8 mouse cellular contexts compared by ENCODE assay signal in the genomic region with DNA sequence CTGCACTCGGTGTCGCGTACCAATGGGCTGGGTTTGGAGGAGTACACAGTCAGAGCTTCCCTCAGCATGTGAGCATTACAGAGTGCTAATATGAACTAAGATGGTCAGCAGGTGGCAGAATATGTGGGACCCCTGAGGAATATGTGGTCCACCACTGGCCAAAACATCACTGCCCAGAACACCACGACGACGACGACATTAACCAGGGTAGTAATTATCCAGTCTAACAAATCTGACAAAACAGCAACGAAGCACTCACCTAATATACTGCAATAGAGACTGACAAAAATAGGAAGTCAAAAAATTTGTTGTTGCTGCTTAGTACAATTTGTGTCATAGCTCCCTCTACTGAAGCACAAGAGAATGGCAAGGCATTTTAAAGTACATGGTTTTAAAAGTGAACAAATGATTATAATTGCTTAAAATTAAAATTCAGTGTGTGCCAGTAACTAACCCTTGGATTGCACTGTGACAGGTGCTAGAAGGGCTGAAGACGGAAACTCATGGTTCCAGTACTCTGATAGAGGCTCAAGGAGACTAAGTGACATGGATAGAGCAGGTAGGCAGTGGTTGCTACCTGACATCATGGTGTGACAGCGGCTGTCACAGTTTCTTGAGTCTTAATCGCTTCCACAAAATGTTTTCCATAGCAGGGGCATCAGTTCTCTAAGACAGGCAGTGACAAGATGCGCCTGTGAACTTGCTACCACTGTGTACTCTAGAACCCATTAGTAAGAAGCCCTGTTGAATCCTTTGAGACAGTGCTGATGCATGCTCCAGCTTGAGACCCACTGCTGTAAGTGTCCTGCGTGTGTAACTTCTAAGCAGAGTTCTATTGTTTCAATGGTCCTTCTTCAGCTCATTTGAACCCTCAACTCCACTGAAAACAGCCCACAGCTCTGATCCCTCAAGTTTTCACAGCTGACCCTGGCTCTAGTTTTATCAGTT.
A peak's percentile ranks its signal among the peaks of the same experiment; 100 is the strongest.
DNase-seq lines count a peak whose midpoint lies in the region; ATAC-seq and TF ChIP-seq lines count a peak whose summit lies in the region.

No protein-coding gene starts in this region.

- peak; percentile 74 for ATAC-seq in erythroblast, adult 5-6 weeks (replicated peaks; ENCODE audit: low FRiP score, poor library complexity, severe bottlenecking)
- peak; percentile 67; the same call in 1 of the 2 replicates for ATAC-seq in midbrain, embryonic 15.5 days (replicated peaks)

- no peak for DNase-seq in left cerebral cortex, adult 2 months (ENCODE audit: extremely low spot score in 1 of 2, low spot score in 2 of 2)
- DNase-seq in left cerebral cortex, adult 11 months (ENCODE audit: low spot score), result no peak
- DNase-seq in MEL (ENCODE audit: low read depth, low spot score), result peak; percentile 67
- no peak for DNase-seq in urinary bladder, postnatal 36 days (ENCODE audit: low spot score in 2 of 2)
- no peak for DNase-seq in gastrocnemius, postnatal 10 days
- DNase-seq in c-Kit-positive CD71-positive TER-119-positive erythroid progenitor cells, embryonic 14.5 days (ENCODE audit: low spot score), result no peak

- no peaks in the 10 kb centered on the region for H3K9me3 ChIP-seq in MEL (replicated peaks; ENCODE audit: insufficient read depth, low read length)
- H3K9me3 ChIP-seq in midbrain, embryonic 15.5 days, result no peaks in the 10 kb centered on the region

- no peak for TF ChIP-seq POLR2A in MEL (IDR thresholded peaks at IDR 0.05; ENCODE audit: control insufficient read depth in 1 of 2, insufficient read depth in 1 of 2, low read depth in 1 of 2, low read length in 2 of 2, poor library complexity in 1 of 2)

- intact Hi-C loops in left cerebral cortex, adult 2 months (cut with DNase I), result no loop called here

- H3K27me3 ChIP-seq in MEL (ENCODE audit: control insufficient read depth in 1 of 2, insufficient read depth in 2 of 2, low read length in 2 of 2), result no peaks in the 10 kb centered on the region
- H3K27me3 ChIP-seq in midbrain, embryonic 15.5 days (replicated peaks), result no peaks in the 10 kb centered on the region

- H3K4me3 ChIP-seq in left cerebral cortex, adult 2 months, result no peak overlapping the region
- H3K4me3 ChIP-seq in MEL (ENCODE audit: control insufficient read depth in 1 of 2, insufficient read depth in 1 of 2, low read depth in 2 of 2, low read length in 2 of 2), result no peak overlapping the region
- H3K4me3 ChIP-seq in midbrain, embryonic 15.5 days, result no peak overlapping the region

- no peaks in the 10 kb centered on the region for H3K79me2 ChIP-seq in MEL (ENCODE audit: control insufficient read depth, insufficient read depth, low read length, poor library complexity)

- peak; percentile 97 for TF ChIP-seq RAD21 in MEL (IDR thresholded peaks at IDR 0.05; ENCODE audit: low read depth, low read length)

- no peaks in the 10 kb centered on the region for H3K36me3 ChIP-seq in MEL (ENCODE audit: control insufficient read depth in 1 of 2, insufficient read depth in 2 of 2, low read length in 2 of 2)
- no peaks in the 10 kb centered on the region for H3K36me3 ChIP-seq in midbrain, embryonic 15.5 days (replicated peaks)

- no peak overlapping the region for H3K4me2 ChIP-seq in midbrain, embryonic 15.5 days

- TF ChIP-seq CTCF in left cerebral cortex, adult 2 months (IDR thresholded peaks at IDR 0.05), result peak; percentile 86
- peak; percentile 14 to 95 (median 74); a peak in 4 of 6 replicates for TF ChIP-seq CTCF in MEL (IDR thresholded peaks at IDR 0.05 in 2 of 3, conservative IDR thresholded peaks at IDR 0.05 in 1 of 3; ENCODE audit: control insufficient read depth in 1 of 3, insufficient read depth in 1 of 3, low read depth in 2 of 3, low read length in 3 of 3, poor library complexity in 1 of 3, severe bottlenecking in 1 of 3)

- WGBS in midbrain, embryonic 15.5 days, result 88% methylated on average over 13 of the region's 13 CpGs

- H3K9ac ChIP-seq in MEL (ENCODE audit: control insufficient read depth, low read depth, low read length, poor library complexity, severe bottlenecking), result no peak overlapping the region
- H3K9ac ChIP-seq in midbrain, embryonic 15.5 days, result no peak overlapping the region

- no peaks in the 10 kb centered on the region for H3K4me1 ChIP-seq in MEL (ENCODE audit: control insufficient read depth in 1 of 2, insufficient read depth in 2 of 2, low read length in 2 of 2)
- no peaks in the 10 kb centered on the region for H3K4me1 ChIP-seq in midbrain, embryonic 15.5 days

- no peak for TF ChIP-seq EP300 in MEL (IDR thresholded peaks at IDR 0.05; ENCODE audit: low read depth in 1 of 2, low read length in 2 of 2)

- H3K27ac ChIP-seq in left cerebral cortex, adult 2 months, result no peak overlapping the region
- no peak overlapping the region for H3K27ac ChIP-seq in MEL (ENCODE audit: control insufficient read depth, low read depth, low read length)
- H3K27ac ChIP-seq in midbrain, embryonic 15.5 days, result no peak overlapping the region

TF ChIP-seq in MEL, 35 proteins besides CTCF, POLR2A, EP300 and RAD21:
- TF ChIP-seq ZC3H11A (IDR thresholded peaks at IDR 0.05; ENCODE audit: low read depth, low read length) (peak; percentile 95), ETS1 (IDR thresholded peaks at IDR 0.05; ENCODE audit: low read depth, low read length) (no peak), SMC3 (IDR thresholded peaks at IDR 0.05; ENCODE audit: low read depth, low read length) (peak; percentile 91), GABPA (IDR thresholded peaks at IDR 0.05; ENCODE audit: low read depth, low read length) (no peak), ZNF384 (IDR thresholded peaks at IDR 0.05; ENCODE audit: low read depth, low read length) (0 out of 2 replicates have a peak, but pooled peaks have one; percentile 6)
